Comparison of ENCODE assay signal across 9 mouse cellular contexts in the genomic region with DNA sequence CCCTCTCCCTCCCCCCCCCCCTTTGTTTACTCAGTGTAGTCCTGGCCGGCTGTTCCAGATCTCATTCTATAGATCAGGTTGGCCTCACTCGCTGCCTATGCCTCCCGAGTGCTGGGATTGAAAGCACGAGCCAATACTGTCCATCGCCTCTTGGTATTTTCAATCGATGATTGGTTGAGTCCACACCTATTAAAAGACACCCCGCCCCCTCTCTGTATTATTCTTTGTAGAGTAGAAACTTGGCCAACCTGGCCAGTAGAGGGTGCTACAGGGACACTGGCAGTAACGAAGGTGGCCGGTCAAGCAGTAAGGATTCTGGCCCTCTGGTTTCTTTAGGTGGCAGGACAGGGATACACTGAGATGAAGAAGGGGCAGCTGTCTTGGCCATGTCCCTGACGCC. TPM values are rescaled to one million over a fixed set of nuclear protein-coding genes. Genes with fewer than 3 reads are reported as not detected.
DNase-seq lines count a peak whose midpoint lies in the region; ATAC-seq and TF ChIP-seq lines count a peak whose summit lies in the region.
"Had no signal": no experiment of that assay in that cellular context is flagged by ENCODE, and none has a peak within 500 bp of the region (broad histone marks: within the 10 kb centered on the region; RNA-seq: fewer than 3 reads in every experiment).

No protein-coding gene starts in this region.

- no peak for TF ChIP-seq POLR2A in small intestine, adult 2 months (IDR thresholded peaks at IDR 0.05; ENCODE audit: low read depth, low read length)

- no peaks in the 10 kb centered on the region for H3K9me3 ChIP-seq in heart, embryonic 15.5 days (replicated peaks)

- H3K27me3 ChIP-seq in heart, embryonic 15.5 days = peaks cover 16% of the 10 kb centered on the region; the same call in 1 of the 2 replicates
- no peaks in the 10 kb centered on the region; the same call in 1 of the 2 replicates for H3K27me3 ChIP-seq in small intestine, adult 2 months (ENCODE audit: control insufficient read depth, insufficient read depth, low read length)

- peak; percentile 74 for DNase-seq in CD4-positive, CD25-positive, alpha-beta regulatory T cell, adult 2 months (ENCODE audit: low read depth, low spot score)
- peak; percentile 41 for DNase-seq in T-cell, adult 2 months (ENCODE audit: low spot score)
- DNase-seq in kidney, postnatal 14 days = peak; percentile 85
- peak; percentile 80 for DNase-seq in lung, postnatal 25 days (ENCODE audit: low spot score)

- peak; percentile 65 for ATAC-seq in common myeloid progenitor, adult 5-6 weeks (replicated peaks; ENCODE audit: low read depth, poor library complexity, severe bottlenecking)
- no peak for ATAC-seq in heart, embryonic 15.5 days (replicated peaks; ENCODE audit: insufficient number of reproducible peaks, insufficient read depth, low FRiP score, low read depth)
- ATAC-seq in erythroblast, adult 5-6 weeks (replicated peaks; ENCODE audit: low FRiP score, poor library complexity, severe bottlenecking) = no peak

- peak overlapping the region; percentile 25; the same call in 1 of the 2 replicates for H3K4me2 ChIP-seq in heart, embryonic 15.5 days

- TF ChIP-seq CTCF in small intestine, adult 2 months (IDR thresholded peaks at IDR 0.05; ENCODE audit: extremely low read depth, insufficient read length, insufficient replicate concordance, low read depth, low read length) = peak; percentile 74; the same call in 1 of the 2 replicates

- no peak overlapping the region for H3K4me3 ChIP-seq in heart, embryonic 15.5 days
- H3K4me3 ChIP-seq in small intestine, adult 2 months (ENCODE audit: low read depth, low read length) = no peak overlapping the region

- H3K4me1 ChIP-seq in heart, embryonic 15.5 days (replicated peaks) = peaks cover 9% of the 10 kb centered on the region
- peaks cover 2% of the 10 kb centered on the region; the same call in 1 of the 2 replicates for H3K4me1 ChIP-seq in small intestine, adult 2 months (ENCODE audit: control insufficient read depth, insufficient read depth, insufficient read length, low read length)

- no peaks in the 10 kb centered on the region for H3K36me3 ChIP-seq in heart, embryonic 15.5 days
- H3K36me3 ChIP-seq in small intestine, adult 2 months (ENCODE audit: control insufficient read depth, insufficient read depth, low read length) = no peaks in the 10 kb centered on the region

- H3K9ac ChIP-seq in heart, embryonic 15.5 days = no peak overlapping the region

- 3% methylated on average over 10 of the region's 10 CpGs for WGBS in heart, embryonic 15.5 days
- 3% methylated on average over 10 of the region's 10 CpGs for WGBS in small intestine, adult 2 months

- H3K27ac ChIP-seq in heart, embryonic 15.5 days = no peak overlapping the region
- H3K27ac ChIP-seq in small intestine, adult 2 months (ENCODE audit: insufficient read depth, low read depth, low read length) = no peak overlapping the region

RNA-seq across cellular contexts. Expression of a gene that starts 19.8 kb away (rescaled TPM):
- total RNA-seq in common myeloid progenitor, adult 5-6 weeks (2017) = not detected in 2 replicates
- polyA plus RNA-seq in heart, embryonic 15.5 days (2015; fragmentation: Nextera tagmentation; extraction: Ambion mirVana) = not detected in 2 replicates
- not detected in 2 replicates for polyA plus RNA-seq in small intestine, adult 2 months (2012; rRNA removed)
- total RNA-seq in erythroblast, adult 5-6 weeks (2015; ENCODE audit: low replicate concordance) = not detected in 2 replicates
- not detected in 2 replicates for total RNA-seq in erythroblast, adult 5-6 weeks (2017; ENCODE audit: low replicate concordance)
- total RNA-seq: layer of hippocampus, postnatal 10 days had no signal

RNA-seq across cellular contexts. Expression of a gene that starts 32.2 kb away (rescaled TPM):
- not detected in 2 replicates for total RNA-seq in common myeloid progenitor, adult 5-6 weeks (2017)
- not detected in 2 replicates for polyA plus RNA-seq in heart, embryonic 15.5 days (2015; fragmentation: Nextera tagmentation; extraction: Ambion mirVana)
- not detected in 2 replicates for polyA plus RNA-seq in small intestine, adult 2 months (2012; rRNA removed)
- not detected in 2 replicates for total RNA-seq in erythroblast, adult 5-6 weeks (2015; ENCODE audit: low replicate concordance)
- not detected in 2 replicates for total RNA-seq in erythroblast, adult 5-6 weeks (2017; ENCODE audit: low replicate concordance)
- total RNA-seq: layer of hippocampus, postnatal 10 days had no signal

RNA-seq across cellular contexts. Expression of a gene that starts 38.6 kb away (rescaled TPM):
- total RNA-seq in common myeloid progenitor, adult 5-6 weeks (2017) = 2.1 and 2.9 TPM in 2 replicates
- polyA plus RNA-seq in heart, embryonic 15.5 days (2015; fragmentation: Nextera tagmentation; extraction: Ambion mirVana) = 1.1 and 1.5 TPM in 2 replicates
- 0.91 and 1.4 TPM in 2 replicates for polyA plus RNA-seq in small intestine, adult 2 months (2012; rRNA removed)
- 6.9 TPM in 1 of 2 replicates, not detected in the other for total RNA-seq in erythroblast, adult 5-6 weeks (2015; ENCODE audit: low replicate concordance)
- not detected in 2 replicates for total RNA-seq in erythroblast, adult 5-6 weeks (2017; ENCODE audit: low replicate concordance)

RNA-seq across cellular contexts. Expression of a gene that starts 50.3 kb away (rescaled TPM):
- not detected in 2 replicates for total RNA-seq in common myeloid progenitor, adult 5-6 weeks (2017)
- polyA plus RNA-seq in heart, embryonic 15.5 days (2015; fragmentation: Nextera tagmentation; extraction: Ambion mirVana) = not detected in 2 replicates
- 32.7 and 16,759 TPM in 2 replicates for polyA plus RNA-seq in small intestine, adult 2 months (2012; rRNA removed)
- not detected in 2 replicates for total RNA-seq in erythroblast, adult 5-6 weeks (2015; ENCODE audit: low replicate concordance)
- total RNA-seq in erythroblast, adult 5-6 weeks (2017; ENCODE audit: low replicate concordance) = not detected in 2 replicates
- total RNA-seq: layer of hippocampus, postnatal 10 days had no signal

RNA-seq across cellular contexts. Expression of a gene that starts 53.2 kb away (rescaled TPM):
- total RNA-seq in common myeloid progenitor, adult 5-6 weeks (2017) = 583 and 663 TPM in 2 replicates
- polyA plus RNA-seq in heart, embryonic 15.5 days (2015; fragmentation: Nextera tagmentation; extraction: Ambion mirVana) = 9.6 and 20.9 TPM in 2 replicates
- 5.6 and 7.0 TPM in 2 replicates for polyA plus RNA-seq in small intestine, adult 2 months (2012; rRNA removed)
- total RNA-seq in erythroblast, adult 5-6 weeks (2015; ENCODE audit: low replicate concordance) = 69.4 and 105 TPM in 2 replicates
- total RNA-seq in erythroblast, adult 5-6 weeks (2017; ENCODE audit: low replicate concordance) = 115 and 118 TPM in 2 replicates
